Mouse (Mus musculus): Measurements from ENCODE around the gene 2900026A02Rik.

2900026A02Rik gene

DNA sequence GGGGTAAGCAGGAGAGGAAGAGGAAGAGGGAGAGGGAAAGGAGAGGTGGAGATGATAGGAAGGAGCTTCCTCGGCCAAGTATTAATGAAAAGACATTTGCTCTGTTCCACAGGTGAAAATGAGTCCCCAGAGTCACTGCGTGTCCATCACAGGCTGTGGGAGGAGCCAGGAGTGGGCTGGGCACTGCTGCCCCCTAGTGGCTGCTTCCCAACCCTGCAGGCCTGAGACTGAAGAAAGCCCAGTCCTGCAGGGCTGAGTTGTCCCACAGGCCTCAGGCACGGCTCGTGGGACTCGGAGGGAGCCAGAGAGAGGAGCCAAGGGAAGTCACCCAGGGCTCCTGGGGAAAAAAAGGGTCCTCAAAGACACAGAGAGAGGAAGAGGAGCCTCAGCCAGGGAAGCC lies 47.7 kb downstream of the 2900026A02Rik start:
- DNase-seq = peak; percentile 69

DNA sequence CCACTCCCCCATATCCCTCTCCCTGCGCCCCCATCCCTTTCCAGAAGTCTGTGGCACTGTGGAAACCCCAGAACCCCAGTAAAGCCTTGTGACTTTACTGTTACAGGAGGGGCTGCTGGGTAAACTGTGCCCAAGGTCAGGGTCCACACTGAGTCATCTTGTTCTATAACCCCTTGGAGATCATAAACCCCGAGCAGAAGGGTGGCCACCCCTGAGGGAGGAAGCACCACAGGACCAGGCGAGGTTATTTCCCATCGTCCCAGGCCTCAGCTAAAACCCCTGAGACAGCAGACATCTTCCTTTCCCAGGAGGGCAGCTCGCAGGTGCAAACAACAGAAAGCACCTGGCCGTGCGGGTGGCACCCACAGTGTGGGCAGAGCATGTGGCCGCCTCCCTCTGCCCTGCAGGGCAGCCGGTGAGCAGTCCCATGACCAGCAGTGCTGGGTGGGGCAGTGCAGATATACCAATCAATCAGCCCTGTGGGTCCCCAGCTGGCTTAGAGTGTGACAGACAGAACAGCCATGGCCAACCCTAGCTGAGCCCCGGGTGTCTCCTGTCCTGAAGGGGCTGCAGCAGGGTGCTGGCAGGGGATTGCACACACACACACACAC lies 49.0 kb downstream of the 2900026A02Rik start:
- no peak for DNase-seq

DNA sequence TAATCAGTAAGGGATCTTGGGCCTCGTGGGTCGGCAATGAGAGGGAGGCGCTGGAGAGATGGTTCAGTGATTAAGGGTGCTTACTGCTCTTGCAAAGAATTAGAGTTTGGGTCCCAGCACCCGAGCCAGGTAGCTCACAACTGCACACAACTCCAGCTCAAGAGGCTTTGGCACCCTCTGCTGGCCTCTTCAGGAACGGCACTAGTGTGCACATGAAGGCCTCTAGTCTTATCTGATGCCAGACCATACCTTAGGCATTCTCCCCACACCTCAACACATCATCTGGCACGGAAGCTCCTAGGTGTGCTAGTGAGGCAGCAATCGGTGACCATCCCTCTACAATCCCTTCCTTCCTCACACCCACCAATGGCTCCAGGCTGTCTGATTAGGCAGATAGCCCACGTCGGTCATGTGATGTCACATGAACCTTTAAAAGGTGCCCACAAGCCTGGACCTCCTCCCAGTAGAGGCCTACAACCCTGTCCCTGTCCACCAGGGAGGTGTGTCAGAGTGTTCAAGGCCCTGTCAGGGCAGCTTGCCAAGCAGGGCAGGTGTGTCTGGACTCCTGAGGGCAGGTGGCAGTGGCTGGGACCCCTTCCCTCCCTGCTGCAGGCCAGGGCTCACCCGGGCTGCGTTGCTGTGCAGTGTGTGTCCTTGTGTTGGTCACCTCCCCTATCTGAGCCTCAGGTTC lies 50.8 kb downstream of the 2900026A02Rik start:
- peak; percentile 47 for DNase-seq

DNA sequence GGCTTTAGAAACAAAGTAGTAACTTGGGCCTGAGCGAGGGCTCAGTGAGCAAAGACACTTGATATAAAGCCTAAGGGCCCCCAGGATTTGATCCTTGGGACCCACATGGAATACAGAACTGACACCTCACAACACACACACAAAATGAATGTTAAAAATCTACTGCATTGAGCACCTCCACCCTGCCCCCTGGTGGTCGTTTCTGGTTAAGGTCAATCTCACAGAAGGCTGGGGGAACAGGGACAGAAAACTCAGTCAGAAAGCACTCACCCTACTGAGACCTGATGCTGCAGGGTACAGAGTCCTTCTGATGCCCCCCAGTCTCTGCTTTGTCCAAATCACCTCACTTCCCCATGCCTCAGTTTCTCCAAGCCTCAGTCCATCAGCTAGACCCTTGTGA lies 53.3 kb downstream of the 2900026A02Rik start:
- DNase-seq = peak; percentile 65

DNA sequence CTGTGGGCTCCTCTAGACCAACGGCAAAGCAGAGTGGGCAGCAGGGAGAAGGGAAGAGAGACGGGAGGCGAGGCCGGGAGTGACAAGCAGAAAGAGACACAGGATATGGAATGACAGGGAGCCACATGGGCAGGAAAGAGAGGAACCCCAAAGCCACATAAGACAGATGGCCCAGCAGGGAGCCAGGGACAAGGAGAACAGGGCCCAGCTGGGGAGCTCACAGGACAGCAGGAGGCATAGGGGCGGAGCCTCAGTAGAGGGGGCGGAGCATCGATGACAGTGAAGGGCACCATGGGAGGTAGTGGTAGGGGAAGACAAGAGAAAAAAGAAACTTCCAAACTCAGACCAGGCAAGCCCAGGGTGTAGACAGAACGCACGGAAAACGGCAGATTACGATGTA lies 55.6 kb downstream of the 2900026A02Rik start:
- no peak for DNase-seq

DNA sequence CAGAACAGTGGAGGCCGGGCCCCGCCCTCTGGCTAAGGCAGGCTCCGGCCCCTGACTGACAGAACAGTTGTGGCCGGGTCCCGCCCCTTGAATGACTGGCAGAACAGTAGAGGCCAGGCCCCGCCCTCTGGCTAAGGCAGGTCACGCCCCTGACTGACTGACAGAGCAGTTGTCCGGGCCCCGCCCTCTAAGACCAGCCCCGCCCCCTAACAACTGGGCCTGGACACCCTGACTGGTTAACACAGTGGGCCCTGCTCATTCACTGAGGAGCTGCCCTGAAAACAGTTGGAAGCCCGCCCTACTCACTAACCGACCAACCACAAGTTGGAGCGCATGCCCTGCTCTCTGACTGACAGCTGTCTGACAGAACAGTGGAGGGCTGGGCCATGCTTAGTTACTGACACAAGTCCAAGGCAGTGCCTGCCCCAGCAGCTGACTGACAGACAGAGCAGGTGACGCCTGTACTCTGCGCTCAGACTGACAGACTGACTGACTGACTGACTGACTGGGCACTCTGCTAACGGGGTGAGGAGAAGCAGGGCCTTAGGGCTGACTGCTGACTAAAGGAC lies 56.1 kb downstream of the 2900026A02Rik start:
- peak; percentile 60 for DNase-seq

DNA sequence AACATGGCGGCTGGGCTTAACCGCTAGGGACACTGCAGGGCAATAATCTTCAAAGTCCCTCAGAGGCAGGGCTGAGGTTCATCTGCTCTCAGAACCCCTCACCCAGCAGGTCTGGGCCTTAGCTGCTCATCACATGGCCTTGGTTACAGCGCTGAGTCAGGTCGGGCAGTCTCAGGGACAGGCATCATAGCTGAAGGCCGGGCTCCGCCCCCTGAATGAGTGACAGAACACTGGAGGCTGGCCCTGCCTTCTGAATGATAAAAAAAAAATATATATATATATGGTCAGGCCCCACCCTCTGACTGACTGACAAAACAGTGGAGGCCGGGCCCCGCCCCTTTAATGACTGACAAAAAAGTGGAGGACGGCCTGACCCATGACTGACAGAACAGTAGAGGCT lies 56.6 kb downstream of the 2900026A02Rik start:
- no peak for DNase-seq

DNA sequence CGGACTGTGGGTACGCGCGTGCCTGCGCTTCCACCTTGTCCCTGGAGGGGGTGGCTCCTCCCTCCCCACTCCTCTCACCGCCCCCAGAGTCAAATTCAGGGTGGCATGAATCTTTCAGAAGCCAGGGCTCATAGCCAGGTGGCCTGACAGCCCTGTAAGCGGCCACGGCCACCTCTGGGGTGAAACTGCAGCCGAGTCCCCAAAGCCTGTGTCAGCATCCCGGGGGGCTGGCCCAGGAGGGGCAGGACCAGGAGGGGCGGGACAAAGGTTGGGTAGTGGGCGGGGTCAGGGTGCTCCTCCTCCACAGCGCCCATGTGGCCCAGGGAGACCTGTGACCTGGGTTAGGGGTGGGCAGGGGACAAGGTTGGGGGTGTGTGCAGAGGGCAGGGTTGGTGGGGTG lies 57.9 kb downstream of the 2900026A02Rik start:
- peak; percentile 47 for DNase-seq

DNA sequence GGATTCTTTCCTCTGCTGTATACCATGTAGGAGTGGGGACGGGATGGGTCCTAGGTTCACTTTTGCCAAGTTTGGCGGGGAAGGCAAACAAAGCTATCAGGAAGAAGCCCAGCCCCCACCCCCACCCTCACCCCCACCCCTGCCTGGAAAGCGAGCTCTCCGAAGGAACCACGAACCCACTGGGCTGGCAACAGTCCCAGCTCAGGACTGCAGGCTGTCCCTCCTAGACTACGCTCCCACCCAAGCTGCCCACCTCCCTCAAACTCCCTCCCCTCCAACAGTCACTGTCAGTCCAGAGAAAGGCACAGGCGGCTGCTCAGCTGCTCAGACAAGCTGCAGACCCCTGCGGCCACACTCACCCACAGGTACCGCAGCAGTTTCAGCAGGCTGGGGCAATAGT lies 58.3 kb downstream of the 2900026A02Rik start:
- DNase-seq = no peak

DNA sequence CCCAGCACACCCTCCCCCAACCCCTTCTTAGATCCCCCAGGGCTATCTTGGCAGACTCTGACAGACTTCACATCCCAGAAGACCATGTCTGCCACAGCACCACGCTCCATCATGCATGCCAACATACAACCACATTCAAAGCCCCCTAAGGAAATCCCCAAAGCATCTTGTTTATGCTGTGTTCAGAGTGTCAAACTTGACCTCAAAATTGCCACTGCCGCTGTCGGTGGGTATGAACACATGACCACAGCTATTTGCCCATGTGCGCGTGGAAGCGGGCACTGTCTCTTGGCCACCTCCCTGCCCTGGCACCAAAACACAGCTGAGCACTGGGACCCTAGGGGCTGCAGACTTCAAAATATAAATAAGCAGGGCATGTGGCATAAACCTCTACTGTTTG lies 59.5 kb downstream of the 2900026A02Rik start:
- no peak for DNase-seq

DNA sequence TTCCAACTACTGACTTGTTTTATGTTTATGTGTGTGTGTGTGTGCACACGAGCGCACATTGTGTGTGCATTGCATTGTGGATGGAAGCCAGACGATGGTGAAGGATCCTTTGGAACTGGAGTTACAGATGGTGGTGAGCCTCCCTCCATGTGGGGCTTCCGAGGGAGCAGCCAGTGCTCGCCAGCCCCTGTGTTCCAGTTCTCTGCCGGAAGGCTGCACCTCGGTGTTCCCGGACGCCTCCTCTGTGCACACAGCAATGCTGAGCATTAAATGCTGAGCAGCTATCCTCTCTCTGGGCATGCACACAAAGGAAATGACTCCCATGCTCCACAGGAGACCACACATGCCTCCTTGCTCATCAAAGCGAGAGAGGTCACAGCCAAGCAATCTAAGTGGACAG lies 60.7 kb downstream of the 2900026A02Rik start:
- DNase-seq = no peak

DNA sequence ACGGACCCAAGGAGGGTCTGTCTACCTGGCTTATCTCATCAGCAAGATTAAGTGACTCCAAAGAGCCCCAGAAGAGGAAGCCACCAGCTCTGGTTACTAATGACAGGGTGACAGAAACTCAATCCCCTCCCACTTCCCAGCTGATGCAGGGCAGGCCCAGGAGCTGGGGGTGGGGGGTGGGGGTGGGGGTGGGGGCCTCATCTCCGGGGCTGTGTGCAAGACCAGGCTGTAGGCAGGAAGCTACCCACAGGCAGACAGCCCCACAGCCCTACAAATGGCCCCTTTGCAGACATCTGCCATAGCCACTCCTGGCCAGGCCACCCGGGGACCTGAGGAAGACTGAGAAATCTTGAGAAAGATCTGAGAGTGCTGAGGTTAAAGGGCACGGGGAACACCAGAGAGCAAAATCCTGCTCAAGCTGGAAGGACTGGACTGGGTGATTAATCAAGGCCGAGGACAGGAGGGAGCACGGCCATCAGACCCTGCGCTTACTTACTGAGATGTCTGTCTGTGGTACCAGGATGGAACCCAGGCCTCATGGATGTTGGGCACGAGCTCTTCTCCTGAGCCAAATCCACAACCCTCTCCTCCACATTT lies 62.2 kb downstream of the 2900026A02Rik start:
- no peak for DNase-seq

DNA sequence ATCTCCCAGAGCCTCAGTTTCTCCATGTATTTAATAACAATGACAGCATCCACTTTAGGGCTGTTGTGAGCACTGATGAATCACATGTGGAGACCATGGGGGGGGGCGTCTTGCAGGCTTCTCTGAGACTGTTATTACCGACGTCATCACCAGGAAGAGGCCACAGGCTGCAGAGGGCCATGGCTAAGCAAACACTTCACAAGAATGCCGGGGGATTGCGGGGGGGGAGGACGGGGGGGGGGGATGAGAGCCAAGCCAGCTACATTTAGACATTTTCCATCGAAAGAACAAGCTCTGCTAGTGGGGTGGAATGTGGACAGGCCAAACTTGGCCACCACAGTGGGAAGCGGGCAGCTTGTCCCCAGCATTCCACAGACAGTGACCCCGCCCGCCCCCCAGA lies 63.4 kb downstream of the 2900026A02Rik start:
- DNase-seq = no peak

DNA sequence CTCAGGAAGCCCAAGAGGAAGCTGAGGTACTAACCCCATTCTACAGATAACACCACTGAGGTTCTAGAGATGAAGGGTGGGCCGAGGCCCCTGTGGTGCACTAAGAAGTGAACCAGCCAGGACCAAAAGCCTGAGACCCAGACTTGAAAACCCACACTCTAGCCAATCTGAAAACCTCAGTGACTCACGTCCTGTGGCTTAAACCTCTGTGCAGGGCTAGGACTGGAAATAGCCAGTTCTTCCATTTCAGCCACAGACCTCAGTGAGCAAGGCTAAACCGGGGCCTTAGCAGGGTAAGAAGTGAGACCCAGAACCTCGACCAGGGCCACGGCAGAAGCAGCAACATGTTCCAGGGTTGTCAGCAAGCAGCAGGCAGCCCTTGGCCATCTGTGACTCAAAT lies 64.0 kb downstream of the 2900026A02Rik start:
- no peak for DNase-seq

DNA sequence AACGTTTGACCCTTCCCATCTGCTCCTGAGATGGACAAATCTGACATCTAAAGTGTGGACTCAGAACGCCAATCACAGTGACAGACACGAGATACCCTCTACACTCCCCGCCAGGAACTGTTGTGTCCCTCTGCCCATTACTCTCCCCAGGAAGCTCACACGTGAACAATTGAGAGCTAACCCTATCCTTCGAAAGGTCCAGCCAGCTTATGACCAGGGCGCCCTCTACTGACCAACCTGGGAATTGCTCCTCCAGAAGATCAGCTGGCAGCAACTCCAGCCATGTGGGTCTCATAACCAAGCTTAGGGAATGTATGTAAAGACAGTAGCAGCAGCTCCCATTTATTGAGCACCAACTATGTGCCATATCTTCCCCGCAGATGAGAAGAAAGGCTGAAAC lies 65.9 kb downstream of the 2900026A02Rik start:
- peak; percentile 71 for DNase-seq

DNA sequence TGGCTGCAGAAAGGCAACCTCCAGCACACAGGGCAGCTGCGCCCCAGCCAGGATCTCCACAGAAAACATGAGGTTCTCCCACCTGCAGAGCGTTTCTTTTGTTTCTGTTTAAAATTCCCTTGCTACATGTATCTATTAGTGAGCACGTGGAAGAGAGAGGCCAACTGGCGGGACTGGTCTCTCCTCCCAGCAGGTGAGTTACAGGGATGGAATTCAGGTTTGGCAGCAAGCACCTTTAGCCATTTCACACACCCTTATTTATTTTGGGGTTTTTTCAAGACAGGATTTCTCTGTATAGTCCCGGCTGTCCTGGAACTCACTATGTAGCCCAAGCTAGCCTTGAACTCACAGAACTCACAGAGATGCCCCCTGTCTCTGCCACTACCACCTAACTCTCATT lies 66.6 kb downstream of the 2900026A02Rik start:
- no peak for DNase-seq

DNA sequence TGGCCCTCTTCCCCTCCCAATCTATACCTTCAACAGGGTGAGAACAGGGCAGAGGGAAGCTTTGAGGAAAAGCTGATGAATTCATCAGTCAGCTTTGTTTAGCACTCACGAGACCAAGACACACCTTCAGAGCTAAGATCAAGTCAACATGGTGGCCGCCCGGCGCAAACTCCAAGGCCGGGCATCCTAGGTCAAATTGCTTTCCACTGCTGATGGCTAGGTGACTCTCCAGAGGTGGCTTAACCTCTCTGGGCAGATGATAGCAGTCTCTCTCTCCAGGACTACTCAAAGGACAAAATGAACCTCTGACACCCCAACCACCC lies 67.6 kb downstream of the 2900026A02Rik start:
- DNase-seq = no peak

DNA sequence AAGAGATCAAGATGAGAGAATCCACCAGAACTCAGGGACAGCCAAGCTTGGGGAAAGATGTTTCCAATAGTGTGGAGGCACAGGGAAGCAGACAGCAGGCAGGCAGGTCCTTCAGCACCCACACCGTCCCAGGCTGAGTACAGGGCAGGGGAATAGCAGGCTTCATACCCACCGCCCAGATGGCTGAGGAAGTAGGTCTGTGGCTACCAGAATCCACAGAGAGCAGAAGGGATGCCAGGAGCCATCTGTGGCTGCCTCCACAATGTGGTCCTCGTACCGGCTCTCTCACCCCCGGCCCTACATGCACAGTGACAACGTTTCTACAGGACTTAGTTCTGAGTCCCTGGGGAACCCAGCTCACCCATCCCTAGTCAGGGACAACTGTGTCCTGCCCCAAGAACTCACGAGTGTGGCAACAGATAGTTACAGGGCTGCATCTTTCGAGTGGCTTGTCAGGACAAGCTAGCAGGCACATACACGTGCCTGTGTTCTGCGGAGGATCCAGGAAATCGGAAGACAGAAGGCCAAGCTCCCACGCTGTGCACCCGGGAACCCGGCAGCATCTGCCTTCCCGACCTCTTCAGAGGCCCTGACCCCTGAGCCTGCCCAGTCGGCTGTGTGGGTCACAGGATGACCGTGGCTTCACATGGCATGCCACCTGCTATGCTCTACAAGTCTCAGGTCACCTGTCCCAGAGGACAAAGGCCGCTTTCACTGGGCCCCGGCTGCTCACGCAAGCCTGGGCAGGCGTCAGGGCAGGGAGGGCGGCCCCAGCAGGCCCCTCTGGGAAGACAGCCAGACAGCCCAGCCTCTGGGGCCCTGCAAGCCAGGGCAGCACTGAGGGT lies 68.2 kb downstream of the 2900026A02Rik start:
- no peak for DNase-seq

DNA sequence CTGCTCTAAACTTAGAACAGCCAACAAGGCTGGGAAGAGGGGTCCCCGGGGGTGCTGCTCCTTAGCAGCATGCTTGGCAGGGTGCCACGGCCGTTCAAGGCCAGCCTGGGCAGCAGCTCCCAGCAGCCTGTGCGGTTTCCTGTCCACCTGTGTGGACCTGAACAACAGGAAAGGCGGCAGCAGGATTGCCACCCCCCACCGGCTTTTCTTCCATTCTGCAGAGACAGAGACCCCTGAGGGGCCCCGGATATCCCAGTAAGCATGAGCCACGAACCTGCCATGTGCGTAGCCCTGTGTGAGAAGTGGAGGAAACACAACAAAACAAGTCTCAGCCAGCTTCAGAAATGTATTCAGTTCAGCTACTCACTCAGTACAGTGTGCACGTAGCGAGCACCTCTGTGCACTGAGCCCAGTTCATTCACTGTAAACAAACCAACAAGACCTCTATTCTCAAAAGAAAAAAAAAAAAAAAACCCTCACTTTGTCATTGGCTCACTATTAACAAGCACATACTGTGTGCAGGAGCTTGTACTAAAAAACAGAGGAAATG lies 69.4 kb downstream of the 2900026A02Rik start:
- peak; percentile 24 for DNase-seq

DNA sequence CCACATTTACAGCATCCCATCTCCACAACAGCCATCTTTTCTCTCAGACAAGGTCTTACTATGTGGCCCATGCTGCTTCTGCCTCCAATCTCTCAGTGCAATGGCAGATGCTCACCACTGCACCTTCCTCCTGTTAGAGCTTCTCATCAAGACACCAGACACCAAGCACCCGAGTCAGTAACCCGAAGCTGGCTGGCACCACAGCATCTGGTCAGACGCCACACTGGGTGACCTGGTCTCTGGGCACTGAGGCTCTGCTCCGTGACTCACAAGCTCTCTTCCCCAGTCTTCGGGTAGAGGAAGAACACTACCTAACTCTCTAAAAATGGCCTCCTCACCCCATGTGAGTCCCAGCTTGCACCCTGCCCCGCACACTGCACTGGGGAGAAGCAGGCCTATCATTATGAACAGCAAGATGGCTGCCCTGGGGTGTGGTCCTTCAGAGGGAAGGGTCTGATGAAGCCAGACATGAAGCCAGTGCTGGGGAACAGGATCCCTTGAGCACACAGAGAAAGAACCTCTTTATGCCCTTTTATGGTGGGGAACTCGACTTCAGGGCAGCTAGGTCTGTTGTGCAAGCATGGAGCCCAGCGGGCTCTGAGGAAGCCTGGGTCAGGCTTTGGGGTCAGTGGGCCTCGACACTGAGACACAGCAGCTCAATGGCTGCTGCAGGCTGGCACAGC lies 70.0 kb downstream of the 2900026A02Rik start:
- no peak for DNase-seq

DNA sequence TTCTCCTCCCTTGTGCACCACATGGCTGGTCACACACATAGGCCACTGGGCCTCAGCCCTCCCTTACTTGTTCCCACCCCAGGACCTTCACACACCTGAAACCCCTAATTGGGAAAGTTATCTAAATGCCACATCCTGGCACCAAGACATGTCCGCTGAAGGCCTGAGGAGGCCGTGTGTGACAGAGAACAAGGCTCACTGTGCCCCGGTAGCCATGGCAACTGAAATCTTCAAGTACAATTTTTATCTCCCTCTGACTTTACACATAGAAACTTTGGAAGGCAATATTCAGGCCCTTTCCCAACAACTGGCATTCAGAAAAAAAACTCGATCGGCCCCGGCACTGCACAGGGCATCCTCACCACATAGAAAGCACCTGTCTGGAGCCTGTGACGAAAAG lies 72.0 kb downstream of the 2900026A02Rik start:
- no peak for DNase-seq

DNA sequence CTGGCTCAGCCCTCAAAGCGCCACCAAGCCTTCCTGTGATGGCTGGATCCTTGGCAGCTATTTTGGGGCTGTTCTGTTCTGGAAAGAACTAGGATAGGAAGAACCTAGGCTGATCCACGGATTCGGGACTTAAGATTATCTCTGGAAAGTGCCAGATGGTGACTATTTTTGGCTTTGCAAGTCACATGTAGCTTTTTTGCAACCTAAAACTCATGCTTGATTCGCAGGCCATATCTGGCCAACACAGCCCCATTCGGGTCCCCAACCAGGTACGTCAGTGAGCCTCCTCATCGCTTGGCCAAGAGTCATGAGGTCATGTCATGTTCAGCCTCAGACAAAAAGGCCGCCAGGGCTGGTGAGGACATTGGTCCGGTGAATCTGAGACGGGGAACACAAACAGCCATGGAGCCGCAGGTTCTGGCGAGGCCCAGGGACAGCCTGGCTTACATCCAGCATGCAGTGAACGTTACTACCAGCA lies 73.0 kb downstream of the 2900026A02Rik start:
- DNase-seq = no peak
